20 mouse cellular contexts compared by ENCODE assay signal in genomic region chr7:116164232-116164631, GRCm38 (mm10).
DNase-seq lines count a peak whose midpoint lies in the region; TF ChIP-seq lines count a peak whose summit lies in the region.
"Had no signal": no experiment of that assay in that cellular context is flagged by ENCODE, and none has a peak within 500 bp of the region (broad histone marks: within the 10 kb centered on the region; RNA-seq: fewer than 3 reads in every experiment).

No protein-coding gene starts in this region.

- 0 out of 2 replicates have a peak, but pooled peaks have one; percentile 5 for TF ChIP-seq POLR2A in bone marrow, adult 2 months (IDR thresholded peaks at IDR 0.05; ENCODE audit: borderline replicate concordance, control insufficient read depth, low read depth, low read length)

- TF ChIP-seq CTCF in bone marrow, adult 2 months (IDR thresholded peaks at IDR 0.05; ENCODE audit: control insufficient read depth, insufficient read depth, low read length) = no peak

- peak; percentile 89 for DNase-seq in heart, adult 11 months
- DNase-seq in heart, adult 9 months (ENCODE audit: low spot score in 2 of 2) = no peak
- DNase-seq in heart, postnatal 4 days = peak; percentile 42
- DNase-seq in heart, postnatal 25 days (ENCODE audit: low spot score) = no peak
- peak; percentile 30 for DNase-seq in 3134 (ENCODE audit: extremely low read depth, insufficient read length, low spot score)
- DNase-seq: adrenal gland, postnatal 25 days; B cell, adult 2 months; cerebellum, adult 11 months; cerebellum, adult 8-10 months; cerebellum, postnatal 14 days; embryo, embryonic 11 days; gastrocnemius, postnatal 10 days; kidney, adult 18-20 months had no signal

- H3K4me3 ChIP-seq in bone marrow, adult 2 months (replicated peaks; ENCODE audit: control insufficient read depth, low read depth, low read length) = no peak overlapping the region
- H3K4me3 ChIP-seq: embryonic facial prominence, embryonic 15.5 days; erythroblast, embryonic 14.5 days; heart, adult 2 months; hindbrain, embryonic 10.5 days; intestine, embryonic 15.5 days had no signal

- peaks cover 2% of the 10 kb centered on the region; the same call in 1 of the 2 replicates for H3K4me1 ChIP-seq in bone marrow, adult 2 months (ENCODE audit: control insufficient read depth, insufficient read depth, low read length)
- H3K4me1 ChIP-seq: hindbrain, embryonic 10.5 days; intestine, embryonic 15.5 days had no signal

- 79% methylated on average over 12 of the region's 12 CpGs for WGBS in bone marrow, adult 2 months

- intact Hi-C loops in heart, postnatal 25 days (cut with DNase I) = loop anchor here (5.0 kb wide), 1 partner anchor 158 kb away; no protein-coding TSS in a partner anchor

- H3K27ac ChIP-seq in bone marrow, adult 2 months (ENCODE audit: control insufficient read depth, insufficient read depth, low read depth, low read length, poor library complexity) = no peak overlapping the region; the same call in 1 of the 2 replicates
- H3K27ac ChIP-seq: embryonic facial prominence, embryonic 15.5 days; heart, adult 2 months; hindbrain, embryonic 10.5 days; hindbrain, embryonic 14.5 days; intestine, embryonic 15.5 days had no signal

Comparison
In these comparisons a context has a peak if more than half of its experiments do, and no peak if none do; other contexts are left out.
1. DNase-seq: peak in heart, adult 11 months (single experiment), heart, postnatal 4 days (single experiment) and 3134 (single experiment); none in heart, adult 9 months (0 of 2) and heart, postnatal 25 days (single experiment).